Mouse (Mus musculus): ENCODE measurements around the gene Spata21. TPM values are rescaled to one million over a fixed set of nuclear protein-coding genes. Genes with fewer than 3 reads are reported as not detected.

Gene Spata21
- polyA plus RNA-seq (2014; fragmentation: Nextera tagmentation; extraction: Ambion mirVana): not detected in 2 replicates

DNA sequence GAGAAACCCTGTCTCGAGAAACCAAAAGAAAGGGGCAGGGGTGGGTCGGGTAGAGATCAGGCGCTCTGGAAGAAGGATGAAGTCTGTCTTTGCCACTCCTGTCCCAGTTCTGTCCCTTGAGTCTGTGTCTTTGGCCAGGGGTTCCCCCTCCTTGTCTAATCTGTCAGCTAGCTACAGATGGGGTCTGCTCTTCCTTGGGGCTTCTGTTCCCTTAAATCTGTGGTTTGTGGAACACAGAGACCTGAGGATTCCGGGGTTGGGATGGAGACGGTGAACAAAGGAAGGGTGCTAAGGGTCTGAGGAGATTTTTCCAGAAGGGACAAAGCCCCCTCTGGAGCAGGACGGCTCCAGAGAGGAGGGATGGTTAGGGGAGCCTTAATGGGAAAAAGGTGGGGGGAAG, at the start of gene Spata21:
Spata21 (plus strand) TSS at position 301 of the 400 bp plus-strand sequence.
- 74% methylated on average over 6 of the region's 6 CpGs for WGBS
- H3K27ac ChIP-seq (replicated peaks; ENCODE audit: low read depth, low read length): no peak within 1 kb of the TSS
- H3K4me3 ChIP-seq (ENCODE audit: low read depth, low read length): no peak within 1 kb of the TSS
- no peak for DNase-seq (ENCODE audit: low spot score)
- H3K36me3 ChIP-seq (replicated peaks; ENCODE audit: control insufficient read depth, insufficient read depth, low read depth, low read length): no peaks in the 10 kb centered on the region
- H3K9ac ChIP-seq (replicated peaks; ENCODE audit: low read length): no peak within 1 kb of the TSS; the same call in 1 of the 2 replicates
- no peak within 1 kb of the TSS for H3K4me2 ChIP-seq (ENCODE audit: low read depth, low read length)
- H3K4me1 ChIP-seq (ENCODE audit: control insufficient read depth, insufficient read depth, low read length): no peaks in the 10 kb centered on the region
- no peak for ATAC-seq (replicated peaks; ENCODE audit: insufficient number of reproducible peaks, low FRiP score, low TSS enrichment, low read depth)
- H3K27me3 ChIP-seq (ENCODE audit: control insufficient read depth, insufficient read depth, low read length): no peaks in the 10 kb centered on the region
- no peaks in the 10 kb centered on the region for H3K9me3 ChIP-seq (replicated peaks; ENCODE audit: control insufficient read depth, low read length)

DNA sequence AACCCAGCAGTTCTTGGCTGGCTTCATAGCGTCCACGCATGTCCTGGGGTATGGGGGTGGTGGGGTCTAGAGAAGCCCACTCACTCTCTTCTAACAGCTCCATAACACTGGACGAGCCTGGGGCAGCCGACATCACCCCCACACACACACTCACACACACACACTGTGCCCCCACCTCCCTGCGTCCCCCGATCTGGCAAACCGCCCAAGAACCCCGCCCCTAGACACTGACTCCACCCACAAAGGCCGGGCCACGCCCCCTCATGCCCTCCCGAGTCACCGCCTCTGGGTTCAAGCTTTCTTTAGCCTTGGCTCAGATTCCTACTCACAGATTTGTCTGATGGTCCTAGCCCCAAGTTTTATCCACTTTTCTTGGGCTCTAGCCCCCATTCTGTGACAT, 47.0 kb upstream of the Spata21 start:
- Histone ChIP-seq H3K9me3 (replicated peaks; ENCODE audit: control insufficient read depth, low read length) (no peaks in the 10 kb centered on the region), H3K9ac (replicated peaks; ENCODE audit: low read length) (no peak overlapping the region; the same call in 1 of the 2 replicates), H3K27ac (replicated peaks; ENCODE audit: low read depth, low read length) (no peak overlapping the region), H3K4me2 (ENCODE audit: low read depth, low read length) (no peak overlapping the region), H3K4me1 (ENCODE audit: control insufficient read depth, insufficient read depth, low read length) (no peaks in the 10 kb centered on the region), H3K4me3 (ENCODE audit: low read depth, low read length) (no peak overlapping the region), H3K27me3 (ENCODE audit: control insufficient read depth, insufficient read depth, low read length) (no peaks in the 10 kb centered on the region), H3K36me3 (replicated peaks; ENCODE audit: control insufficient read depth, insufficient read depth, low read depth, low read length) (no peaks in the 10 kb centered on the region; the same call in none of the 2 replicates)
- ATAC-seq (replicated peaks; ENCODE audit: insufficient number of reproducible peaks, low FRiP score, low TSS enrichment, low read depth) (no peak), DNase-seq (ENCODE audit: low spot score) (no peak)
- WGBS: 57% methylated on average over 12 of the region's 12 CpGs

DNA sequence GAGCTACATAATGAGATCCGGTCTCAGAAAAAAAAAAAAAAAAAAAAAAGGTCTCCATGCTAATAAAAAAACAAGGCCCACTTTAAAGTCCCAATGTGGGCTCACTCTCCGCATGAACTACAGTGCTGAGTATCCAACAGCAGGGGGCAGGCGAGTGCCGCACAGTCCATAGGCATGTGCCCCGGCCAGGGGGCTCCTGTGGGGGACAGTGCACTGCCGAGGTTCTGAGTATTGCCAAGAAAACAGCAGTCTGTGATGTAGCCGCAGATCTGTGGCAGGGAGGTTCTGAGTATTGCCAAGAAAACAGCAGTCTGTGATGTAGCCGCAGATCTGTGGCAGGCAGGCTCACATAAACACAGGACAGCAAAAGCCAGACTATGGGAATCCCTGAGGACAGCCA, 43.3 kb upstream of the Spata21 start:
- no peak overlapping the region for H3K27ac ChIP-seq (replicated peaks; ENCODE audit: low read depth, low read length)
- H3K4me2 ChIP-seq (ENCODE audit: low read depth, low read length): no peak overlapping the region
- no peaks in the 10 kb centered on the region; the same call in none of the 2 replicates for H3K36me3 ChIP-seq (replicated peaks; ENCODE audit: control insufficient read depth, insufficient read depth, low read depth, low read length)
- DNase-seq (ENCODE audit: low spot score): peak; percentile 80
- ATAC-seq (replicated peaks; ENCODE audit: insufficient number of reproducible peaks, low FRiP score, low TSS enrichment, low read depth): no peak
- no peak overlapping the region for H3K4me3 ChIP-seq (ENCODE audit: low read depth, low read length)
- 22% methylated on average over 8 of the region's 8 CpGs for WGBS
- no peaks in the 10 kb centered on the region for H3K4me1 ChIP-seq (ENCODE audit: control insufficient read depth, insufficient read depth, low read length)
- no peak overlapping the region for H3K9ac ChIP-seq (replicated peaks; ENCODE audit: low read length)
- no peaks in the 10 kb centered on the region for H3K9me3 ChIP-seq (replicated peaks; ENCODE audit: control insufficient read depth, low read length)
- H3K27me3 ChIP-seq (ENCODE audit: control insufficient read depth, insufficient read depth, low read length): no peaks in the 10 kb centered on the region

DNA sequence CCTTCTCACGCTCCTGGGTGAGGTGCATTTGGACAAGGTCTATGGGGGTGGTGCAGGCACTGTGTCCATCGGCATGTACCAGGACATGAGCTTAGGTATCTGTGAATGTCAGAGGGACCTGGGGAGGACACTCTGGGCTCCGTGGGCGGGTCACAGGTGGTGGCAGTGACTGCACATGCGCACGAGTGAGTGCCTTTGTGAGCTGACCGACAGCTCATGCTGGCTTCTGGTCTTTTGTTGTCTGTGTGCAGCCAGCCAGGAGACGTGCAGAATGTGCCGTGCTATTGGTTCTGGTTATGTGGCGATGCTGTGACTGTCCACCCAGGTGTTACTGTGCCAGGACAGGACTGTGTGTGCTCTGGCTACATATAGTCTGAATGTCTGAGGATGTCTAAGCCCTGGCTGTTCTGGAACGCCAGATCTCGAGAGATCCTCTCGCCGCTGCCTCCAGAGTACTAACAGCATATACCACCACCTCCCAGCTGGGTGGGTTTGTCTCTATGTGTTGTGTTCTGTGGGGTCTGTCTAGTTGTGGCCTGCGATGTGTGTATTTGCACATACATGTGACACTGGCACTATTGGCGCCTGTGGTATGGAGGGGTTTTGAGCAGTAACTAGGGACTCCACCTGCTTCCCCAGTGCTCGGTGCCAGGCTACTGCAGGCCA, 39.2 kb upstream of the Spata21 start:
- Histone ChIP-seq H3K4me2 (ENCODE audit: low read depth, low read length) (no peak overlapping the region), H3K36me3 (replicated peaks; ENCODE audit: control insufficient read depth, insufficient read depth, low read depth, low read length) (no peaks in the 10 kb centered on the region; the same call in none of the 2 replicates)
- WGBS: 79% methylated on average over 17 of the region's 17 CpGs

DNA sequence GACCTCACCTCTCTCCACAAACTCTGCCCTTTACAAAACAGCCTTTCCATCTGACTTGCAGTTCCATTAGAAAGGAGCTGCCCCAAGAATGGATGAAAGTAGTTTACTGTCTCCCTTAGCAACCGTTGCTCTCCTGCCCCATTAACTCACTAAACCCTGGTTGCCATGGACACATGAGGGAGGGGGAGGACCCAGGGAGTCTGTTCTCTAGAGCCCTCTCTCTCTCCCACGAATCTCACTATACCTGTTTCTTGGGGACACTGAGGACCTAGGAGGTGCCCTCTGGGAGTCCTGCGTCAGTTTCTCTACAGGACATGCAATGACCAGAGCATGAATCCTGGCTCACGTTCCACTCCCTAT, 38.7 kb upstream of the Spata21 start:
- Histone ChIP-seq H3K4me2 (ENCODE audit: low read depth, low read length) (no peak overlapping the region), H3K9ac (replicated peaks; ENCODE audit: low read length) (no peak overlapping the region), H3K36me3 (replicated peaks; ENCODE audit: control insufficient read depth, insufficient read depth, low read depth, low read length) (no peaks in the 10 kb centered on the region; the same call in none of the 2 replicates), H3K9me3 (replicated peaks; ENCODE audit: control insufficient read depth, low read length) (no peaks in the 10 kb centered on the region), H3K4me1 (ENCODE audit: control insufficient read depth, insufficient read depth, low read length) (peaks cover 4% of the 10 kb centered on the region; the same call in 1 of the 2 replicates), H3K4me3 (ENCODE audit: low read depth, low read length) (no peak overlapping the region), H3K27ac (replicated peaks; ENCODE audit: low read depth, low read length) (peak overlapping the region; percentile 28; the same call in 1 of the 2 replicates), H3K27me3 (ENCODE audit: control insufficient read depth, insufficient read depth, low read length) (no peaks in the 10 kb centered on the region)
- no peak for ATAC-seq (replicated peaks; ENCODE audit: insufficient number of reproducible peaks, low FRiP score, low TSS enrichment, low read depth)
- peak; percentile 73 for DNase-seq (ENCODE audit: low spot score)
- WGBS: 49% methylated on average over 4 of the region's 4 CpGs

More for the DNA sequence above, 39.2 kb upstream of the Spata21 start:
- H3K4me1 ChIP-seq (ENCODE audit: control insufficient read depth, insufficient read depth, low read length): peaks cover 4% of the 10 kb centered on the region; the same call in 1 of the 2 replicates
- ATAC-seq (replicated peaks; ENCODE audit: insufficient number of reproducible peaks, low FRiP score, low TSS enrichment, low read depth) (no peak; the same call in 1 of the 2 replicates), DNase-seq (ENCODE audit: low spot score) (no peak)
- H3K9me3 ChIP-seq (replicated peaks; ENCODE audit: control insufficient read depth, low read length): no peaks in the 10 kb centered on the region
- H3K27me3 ChIP-seq (ENCODE audit: control insufficient read depth, insufficient read depth, low read length): no peaks in the 10 kb centered on the region
- peak overlapping the region; percentile 28; the same call in 1 of the 2 replicates for H3K27ac ChIP-seq (replicated peaks; ENCODE audit: low read depth, low read length)
- H3K9ac ChIP-seq (replicated peaks; ENCODE audit: low read length): no peak overlapping the region
- H3K4me3 ChIP-seq (ENCODE audit: low read depth, low read length): no peak overlapping the region

DNA sequence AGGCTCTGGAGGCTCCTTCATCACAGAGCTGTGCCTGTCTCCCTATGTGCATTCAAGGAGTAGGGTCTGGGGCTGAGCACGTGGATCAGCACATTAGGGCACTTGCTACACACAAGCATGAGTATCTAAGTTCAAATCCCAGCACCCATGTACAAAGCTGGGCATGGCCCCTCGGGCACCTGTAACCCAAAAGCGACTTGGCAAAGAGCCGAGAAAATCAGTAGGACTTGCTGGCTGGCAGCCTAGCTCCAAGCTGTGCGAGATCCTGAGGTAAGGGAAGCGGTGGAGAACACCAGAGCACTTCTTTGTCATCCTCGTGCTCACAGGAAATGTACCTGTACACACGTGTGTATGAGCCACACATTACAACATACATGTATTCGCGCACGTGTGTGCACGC, 35.7 kb upstream of the Spata21 start:
- Histone ChIP-seq H3K4me3 (ENCODE audit: low read depth, low read length) (no peak overlapping the region), H3K4me1 (ENCODE audit: control insufficient read depth, insufficient read depth, low read length) (peaks cover 4% of the 10 kb centered on the region; the same call in 1 of the 2 replicates), H3K27ac (replicated peaks; ENCODE audit: low read depth, low read length) (no peak overlapping the region), H3K9me3 (replicated peaks; ENCODE audit: control insufficient read depth, low read length) (no peaks in the 10 kb centered on the region), H3K9ac (replicated peaks; ENCODE audit: low read length) (no peak overlapping the region), H3K4me2 (ENCODE audit: low read depth, low read length) (no peak overlapping the region), H3K36me3 (replicated peaks; ENCODE audit: control insufficient read depth, insufficient read depth, low read depth, low read length) (no peaks in the 10 kb centered on the region), H3K27me3 (ENCODE audit: control insufficient read depth, insufficient read depth, low read length) (no peaks in the 10 kb centered on the region)
- no peak for DNase-seq (ENCODE audit: low spot score)
- WGBS: 86% methylated on average over 12 of the region's 12 CpGs
- ATAC-seq (replicated peaks; ENCODE audit: insufficient number of reproducible peaks, low FRiP score, low TSS enrichment, low read depth): no peak

DNA sequence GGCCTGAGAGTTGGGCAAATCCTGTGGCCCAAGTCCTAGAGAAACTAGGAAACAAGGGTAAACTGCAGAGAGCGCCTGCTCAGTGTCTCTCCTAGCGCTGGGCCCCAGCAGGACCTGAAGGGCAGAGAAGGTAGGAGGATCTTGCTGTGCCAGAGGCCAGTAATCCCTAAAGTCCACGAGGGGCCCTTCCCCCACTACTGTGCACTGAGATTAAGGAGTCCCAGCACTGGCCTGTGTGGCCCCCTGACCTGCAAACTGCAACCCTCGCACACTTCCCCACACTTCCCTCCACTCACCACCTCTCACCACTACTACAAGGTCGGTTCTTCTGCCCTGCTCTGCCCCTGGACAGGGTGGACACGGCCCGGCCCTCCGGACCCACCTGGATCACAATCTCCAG, 35.0 kb upstream of the Spata21 start:
- ATAC-seq (replicated peaks; ENCODE audit: insufficient number of reproducible peaks, low FRiP score, low TSS enrichment, low read depth) (peak; percentile 7; the same call in 1 of the 2 replicates), DNase-seq (ENCODE audit: low spot score) (no peak)
- H3K27me3 ChIP-seq (ENCODE audit: control insufficient read depth, insufficient read depth, low read length): no peaks in the 10 kb centered on the region
- peaks cover 4% of the 10 kb centered on the region; the same call in 1 of the 2 replicates for H3K4me1 ChIP-seq (ENCODE audit: control insufficient read depth, insufficient read depth, low read length)
- H3K4me2 ChIP-seq (ENCODE audit: low read depth, low read length): peak overlapping the region; percentile 16; the same call in 1 of the 2 replicates
- no peaks in the 10 kb centered on the region for H3K9me3 ChIP-seq (replicated peaks; ENCODE audit: control insufficient read depth, low read length)
- peak overlapping the region; percentile 20; the same call in 1 of the 2 replicates for H3K27ac ChIP-seq (replicated peaks; ENCODE audit: low read depth, low read length)
- 41% methylated on average over 8 of the region's 8 CpGs for WGBS
- H3K4me3 ChIP-seq (ENCODE audit: low read depth, low read length): no peak overlapping the region
- H3K36me3 ChIP-seq (replicated peaks; ENCODE audit: control insufficient read depth, insufficient read depth, low read depth, low read length): no peaks in the 10 kb centered on the region
- H3K9ac ChIP-seq (replicated peaks; ENCODE audit: low read length): peak overlapping the region; percentile 46

DNA sequence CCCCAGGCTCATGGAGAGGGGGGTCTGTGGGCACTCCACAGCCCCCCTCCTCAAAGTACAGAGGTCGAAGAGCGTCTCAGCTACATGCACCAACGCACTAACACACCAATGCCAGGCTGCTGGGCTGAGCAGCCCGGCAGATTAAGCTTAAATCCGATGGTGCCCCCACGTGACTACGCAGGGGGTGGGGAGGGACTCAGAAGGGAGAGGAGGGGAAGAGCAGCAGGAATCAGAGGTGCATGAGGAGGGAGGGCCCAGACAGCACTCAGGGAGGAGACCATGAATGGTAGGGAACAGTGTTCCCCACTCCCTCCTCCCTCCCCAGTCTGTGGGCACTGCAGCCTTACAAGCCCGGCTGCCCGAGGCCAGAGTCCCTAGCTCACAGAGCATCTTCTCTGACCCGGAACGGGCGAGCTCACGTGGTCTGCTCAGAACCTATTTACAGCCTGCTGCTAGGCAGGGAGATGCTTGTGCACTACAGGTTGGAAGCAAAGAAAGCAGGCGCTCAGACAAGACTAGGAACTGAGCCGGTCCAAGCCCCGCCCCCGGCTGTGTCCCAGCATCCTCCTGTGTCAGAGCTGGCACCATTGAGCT, 34.5 kb upstream of the Spata21 start:
- Histone ChIP-seq H3K27ac (replicated peaks; ENCODE audit: low read depth, low read length) (peak overlapping the region; percentile 20; the same call in 1 of the 2 replicates), H3K9me3 (replicated peaks; ENCODE audit: control insufficient read depth, low read length) (no peaks in the 10 kb centered on the region), H3K4me2 (ENCODE audit: low read depth, low read length) (peak overlapping the region; percentile 19), H3K27me3 (ENCODE audit: control insufficient read depth, insufficient read depth, low read length) (no peaks in the 10 kb centered on the region), H3K4me1 (ENCODE audit: control insufficient read depth, insufficient read depth, low read length) (peaks cover 4% of the 10 kb centered on the region; the same call in 1 of the 2 replicates), H3K4me3 (ENCODE audit: low read depth, low read length) (no peak overlapping the region), H3K36me3 (replicated peaks; ENCODE audit: control insufficient read depth, insufficient read depth, low read depth, low read length) (no peaks in the 10 kb centered on the region), H3K9ac (replicated peaks; ENCODE audit: low read length) (peak overlapping the region; percentile 46)
- peak; percentile 22; the same call in 1 of the 2 replicates for ATAC-seq (replicated peaks; ENCODE audit: insufficient number of reproducible peaks, low FRiP score, low TSS enrichment, low read depth)
- peak; percentile 57 for DNase-seq (ENCODE audit: low spot score)
- 19% methylated on average over 17 of the region's 17 CpGs for WGBS
